Mouse (Mus musculus): ENCODE results near the gene Meis1.

DNA sequence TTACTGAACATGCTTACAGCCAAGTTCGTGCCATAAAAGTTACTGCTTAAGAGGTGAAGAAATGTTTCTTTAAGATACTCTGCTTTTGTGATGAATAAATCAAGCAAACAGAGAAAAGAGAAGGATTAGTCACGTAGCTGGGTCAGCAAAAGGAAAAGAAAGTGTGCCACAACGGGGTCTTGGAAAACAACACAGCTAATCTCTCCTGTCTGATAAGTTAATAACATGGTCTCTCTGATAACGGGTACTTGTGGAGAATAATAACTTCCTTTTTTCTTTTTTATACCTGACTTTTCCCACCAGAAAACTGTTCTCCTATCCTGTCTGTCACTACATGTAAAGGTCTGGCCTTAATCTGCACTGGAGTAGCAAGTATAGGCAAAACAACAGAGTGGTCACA, 37.4 kb downstream of the Meis1 start:
- TF ChIP-seq GATA1 (IDR thresholded peaks at IDR 0.05; ENCODE audit: borderline replicate concordance, low read length) (no peak), CTCF (IDR thresholded peaks at IDR 0.05; ENCODE audit: low read depth, low read length) (no peak), TAL1 (conservative IDR thresholded peaks at IDR 0.05; ENCODE audit: low read depth, low read length) (no peak)
